Mouse (Mus musculus): Measurements from ENCODE around the gene Duox1. TPM values are rescaled to one million over a fixed set of nuclear protein-coding genes. Genes with fewer than 3 reads are reported as not detected.
A peak's percentile ranks its signal among the peaks of the same experiment; 100 is the strongest.

The Duox1 gene
- total and polyA plus RNA-seq, 2 experiments from 2014 or later, result 0.10 to 0.14 TPM

- peak overlapping the region; percentile 59 for H3K4me3 ChIP-seq (ENCODE audit: low read length)
- peak overlapping the region; percentile 57 for H3K4me2 ChIP-seq (ENCODE audit: low read depth, low read length)
- peak; percentile 82 for ATAC-seq
- H3K4me1 ChIP-seq (ENCODE audit: insufficient read depth, low read length), result peaks cover 8% of the 10 kb centered on the region
- peak overlapping the region; percentile 73 for H3K9ac ChIP-seq (replicated peaks; ENCODE audit: low read length)
- no peaks in the 10 kb centered on the region for H3K9me3 ChIP-seq (ENCODE audit: low read length)
- no peak for TF ChIP-seq CTCF (IDR thresholded peaks at IDR 0.05; ENCODE audit: low read depth)
- no peaks in the 10 kb centered on the region for H3K36me3 ChIP-seq (ENCODE audit: insufficient read depth, low read length)
- H3K27me3 ChIP-seq (ENCODE audit: insufficient read depth, low read length), result no peaks in the 10 kb centered on the region
- peak; percentile 80 for DNase-seq (ENCODE audit: low spot score)
- WGBS, result 0% methylated on average over 26 of the region's 26 CpGs
- H3K27ac ChIP-seq, result peak overlapping the region; percentile 93
These were observed 62.3 kb downstream of the Duox1 start for GRCm38 (mm10) chr2:122377751-122378246.

DNA sequence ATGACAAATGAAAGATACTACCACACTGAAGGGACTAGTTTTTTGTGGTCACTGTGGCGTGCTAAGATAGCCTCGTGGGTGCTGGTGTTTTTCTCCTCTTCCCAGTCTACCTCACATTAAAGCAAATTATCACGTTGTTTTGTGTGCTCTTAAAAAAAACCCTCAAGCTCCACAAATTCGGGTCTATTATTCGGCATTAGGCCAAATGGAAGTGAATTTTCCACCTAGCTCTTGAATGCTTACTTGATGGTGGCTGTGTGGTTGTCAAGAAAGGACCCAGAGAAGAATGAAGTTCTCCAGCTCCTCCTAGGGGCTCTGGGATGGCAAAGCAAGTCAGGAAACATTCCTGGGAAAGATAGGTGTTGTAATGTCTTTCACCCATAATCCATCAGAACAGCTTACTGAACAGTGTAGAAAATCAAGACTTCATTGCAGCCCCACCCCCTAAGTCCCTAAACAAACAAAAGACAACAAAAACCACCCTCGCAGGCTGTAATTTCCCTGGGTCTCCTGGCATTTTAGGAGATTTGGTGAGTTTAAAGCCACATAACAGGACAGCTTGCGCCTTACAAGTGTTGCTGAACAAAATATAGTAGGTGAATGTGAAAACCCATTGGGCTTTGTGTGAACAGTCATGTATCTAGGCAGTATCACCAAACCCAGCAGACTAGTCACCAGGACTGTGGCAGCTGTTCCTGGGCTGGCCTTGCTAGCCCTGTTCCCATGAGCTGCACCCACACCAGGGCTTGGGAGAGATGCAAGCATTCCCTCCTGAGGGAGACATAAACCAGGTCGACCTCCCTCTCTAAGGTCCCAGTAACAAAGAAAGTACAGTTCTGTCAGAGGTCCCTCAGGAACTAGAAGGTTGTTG lies 63.2 kb downstream of the Duox1 start:
- DNase-seq (ENCODE audit: low spot score), result peak; percentile 83
- Histone ChIP-seq H3K9ac (replicated peaks; ENCODE audit: low read length) (peak overlapping the region; percentile 73; the same call in 1 of the 2 replicates), H3K4me1 (ENCODE audit: insufficient read depth, low read length) (peaks cover 8% of the 10 kb centered on the region), H3K36me3 (ENCODE audit: insufficient read depth, low read length) (no peaks in the 10 kb centered on the region), H3K9me3 (ENCODE audit: low read length) (no peaks in the 10 kb centered on the region), H3K27ac (peak overlapping the region; percentile 93), H3K27me3 (ENCODE audit: insufficient read depth, low read length) (no peaks in the 10 kb centered on the region), H3K4me3 (ENCODE audit: low read length) (peak overlapping the region; percentile 59), H3K4me2 (ENCODE audit: low read depth, low read length) (peak overlapping the region; percentile 57)
- peak; percentile 73 for TF ChIP-seq CTCF (IDR thresholded peaks at IDR 0.05; ENCODE audit: low read depth)
- ATAC-seq, result no peak
- 20% methylated on average over 8 of the region's 8 CpGs for WGBS

DNA sequence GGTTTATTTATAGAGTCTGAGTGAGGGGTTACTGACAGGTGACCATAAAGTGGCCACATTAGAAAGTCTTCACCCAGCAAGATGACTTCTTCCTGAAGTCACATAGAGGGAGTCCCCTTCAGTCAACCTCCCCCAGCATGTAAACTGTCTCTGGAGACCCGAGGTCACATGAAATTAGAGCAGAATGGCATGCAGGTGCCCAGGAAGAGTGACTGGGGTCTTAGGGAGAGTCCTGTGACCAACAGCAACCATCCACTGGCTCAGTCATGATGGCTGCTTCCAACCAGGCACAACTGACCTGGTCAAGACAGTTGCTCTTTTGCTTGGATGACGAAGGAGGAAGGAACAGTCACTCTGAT lies 63.8 kb downstream of the Duox1 start:
- no peak overlapping the region for H3K9ac ChIP-seq (replicated peaks; ENCODE audit: low read length)
- 45% methylated on average over 2 of the region's 2 CpGs for WGBS
- H3K36me3 ChIP-seq (ENCODE audit: insufficient read depth, low read length), result no peaks in the 10 kb centered on the region
- no peaks in the 10 kb centered on the region for H3K27me3 ChIP-seq (ENCODE audit: insufficient read depth, low read length)
- H3K4me1 ChIP-seq (ENCODE audit: insufficient read depth, low read length), result peaks cover 8% of the 10 kb centered on the region
- H3K9me3 ChIP-seq (ENCODE audit: low read length), result no peaks in the 10 kb centered on the region
- DNase-seq (ENCODE audit: low spot score) (no peak), ATAC-seq (no peak)
- no peak overlapping the region for H3K4me3 ChIP-seq (ENCODE audit: low read length)
- H3K4me2 ChIP-seq (ENCODE audit: low read depth, low read length), result no peak overlapping the region
- TF ChIP-seq CTCF (IDR thresholded peaks at IDR 0.05; ENCODE audit: low read depth), result no peak
- peak overlapping the region; percentile 93; the same call in 1 of the 2 replicates for H3K27ac ChIP-seq

GRCm38 (mm10) chr2:122380768-122381311 lies 65.4 kb downstream of the Duox1 start:
- peak overlapping the region; percentile 21 for H3K4me3 ChIP-seq (ENCODE audit: low read length)
- no peak for ATAC-seq
- H3K4me2 ChIP-seq (ENCODE audit: low read depth, low read length), result peak overlapping the region; percentile 48
- peaks cover 8% of the 10 kb centered on the region for H3K4me1 ChIP-seq (ENCODE audit: insufficient read depth, low read length)
- no peak overlapping the region for H3K9ac ChIP-seq (replicated peaks; ENCODE audit: low read length)
- peak; percentile 88 for DNase-seq (ENCODE audit: low spot score)
- H3K27me3 ChIP-seq (ENCODE audit: insufficient read depth, low read length), result no peaks in the 10 kb centered on the region
- TF ChIP-seq CTCF (IDR thresholded peaks at IDR 0.05; ENCODE audit: low read depth), result peak; percentile 82
- WGBS, result 10% methylated on average over 11 of the region's 11 CpGs
- H3K9me3 ChIP-seq (ENCODE audit: low read length), result no peaks in the 10 kb centered on the region
- H3K27ac ChIP-seq, result no peak overlapping the region
- no peaks in the 10 kb centered on the region for H3K36me3 ChIP-seq (ENCODE audit: insufficient read depth, low read length)

- Histone ChIP-seq H3K4me3 (ENCODE audit: low read length) (no peak overlapping the region), H3K4me1 (ENCODE audit: insufficient read depth, low read length) (peaks cover 5% of the 10 kb centered on the region; the same call in 1 of the 2 replicates), H3K27me3 (ENCODE audit: insufficient read depth, low read length) (no peaks in the 10 kb centered on the region), H3K27ac (no peak overlapping the region), H3K9ac (replicated peaks; ENCODE audit: low read length) (no peak overlapping the region), H3K4me2 (ENCODE audit: low read depth, low read length) (no peak overlapping the region), H3K36me3 (ENCODE audit: insufficient read depth, low read length) (no peaks in the 10 kb centered on the region), H3K9me3 (ENCODE audit: low read length) (no peaks in the 10 kb centered on the region)
- ATAC-seq, result no peak
- WGBS, result 76% methylated on average over 16 of the region's 16 CpGs
- no peak for TF ChIP-seq CTCF (IDR thresholded peaks at IDR 0.05; ENCODE audit: low read depth)
- no peak for DNase-seq (ENCODE audit: low spot score)
These were observed 66.0 kb downstream of the Duox1 start for GRCm38 (mm10) chr2:122381329-122382103.

GRCm38 (mm10) chr2:122382121-122382520 lies 66.6 kb downstream of the Duox1 start:
- Histone ChIP-seq H3K4me3 (ENCODE audit: low read length) (no peak overlapping the region), H3K9ac (replicated peaks; ENCODE audit: low read length) (no peak overlapping the region), H3K4me1 (ENCODE audit: insufficient read depth, low read length) (peaks cover 5% of the 10 kb centered on the region; the same call in 1 of the 2 replicates), H3K27me3 (ENCODE audit: insufficient read depth, low read length) (no peaks in the 10 kb centered on the region), H3K36me3 (ENCODE audit: insufficient read depth, low read length) (no peaks in the 10 kb centered on the region), H3K27ac (no peak overlapping the region), H3K4me2 (ENCODE audit: low read depth, low read length) (no peak overlapping the region), H3K9me3 (ENCODE audit: low read length) (no peaks in the 10 kb centered on the region)
- ATAC-seq (no peak), DNase-seq (ENCODE audit: low spot score) (no peak)
- 86% methylated on average over 6 of the region's 6 CpGs for WGBS
- TF ChIP-seq CTCF (IDR thresholded peaks at IDR 0.05; ENCODE audit: low read depth), result no peak
